Mouse (Mus musculus) embryo, embryonic 11.5 days (tissue): ENCODE results near the gene Sephs2.

Experiments used
- DNase-seq: peaks from one replicate; pipeline ENCODE4 v3.0.0-alpha.2; 2012; ENCODE audit warnings: low read depth, low spot score

Sephs2 gene

GRCm38 (mm10) chr7:127273925-127274789 is at the start of gene Sephs2:
TSS of gene Sephs2 (minus strand) at chr7:127274055.
- peak; percentile 87 for DNase-seq

- no peak for DNase-seq
Observed at GRCm38 (mm10) chr7:127322085-127322484, 48.2 kb upstream of the Sephs2 start.

- DNase-seq = no peak
Observed at GRCm38 (mm10) chr7:127321106-127321505, 47.3 kb upstream of the Sephs2 start.

- no peak for DNase-seq
Observed at GRCm38 (mm10) chr7:127313912-127314311, 40.1 kb upstream of the Sephs2 start.

GRCm38 (mm10) chr7:127309951-127310350 is 36.1 kb upstream of the Sephs2 start:
- no peak for DNase-seq

GRCm38 (mm10) chr7:127308887-127309286 is 35.0 kb upstream of the Sephs2 start:
- peak; percentile 56 for DNase-seq

- DNase-seq = no peak
Observed at GRCm38 (mm10) chr7:127308431-127308830, 34.6 kb upstream of the Sephs2 start.

- no peak for DNase-seq
Observed at GRCm38 (mm10) chr7:127297586-127298193, 23.8 kb upstream of the Sephs2 start.

- DNase-seq = no peak
Observed at GRCm38 (mm10) chr7:127296786-127297555, 23.1 kb upstream of the Sephs2 start.

GRCm38 (mm10) chr7:127296098-127296497 is 22.2 kb upstream of the Sephs2 start, which contains the start of gene Itgal:
TSS of gene Itgal (plus strand) at chr7:127296260.
- DNase-seq = no peak

GRCm38 (mm10) chr7:127290142-127290541 is 16.3 kb upstream of the Sephs2 start:
- DNase-seq = no peak

GRCm38 (mm10) chr7:127289306-127289705 is 15.5 kb upstream of the Sephs2 start:
- DNase-seq = no peak

- DNase-seq = no peak
Observed at GRCm38 (mm10) chr7:127287940-127288339, 14.1 kb upstream of the Sephs2 start.

GRCm38 (mm10) chr7:127285154-127285553 is 11.3 kb upstream of the Sephs2 start:
- no peak for DNase-seq

- no peak for DNase-seq
Observed at GRCm38 (mm10) chr7:127282190-127282589, 8.3 kb upstream of the Sephs2 start.

- no peak for DNase-seq
Observed at GRCm38 (mm10) chr7:127281114-127281513, 7.3 kb upstream of the Sephs2 start.

GRCm38 (mm10) chr7:127280092-127280491 is 6.2 kb upstream of the Sephs2 start:
- DNase-seq = no peak

- DNase-seq = peak; percentile 19
Observed at GRCm38 (mm10) chr7:127278311-127278710, 4.5 kb upstream of the Sephs2 start.

- no peak for DNase-seq
Observed at GRCm38 (mm10) chr7:127276519-127276961, 2.7 kb upstream of the Sephs2 start.

- peak; percentile 19 for DNase-seq
Observed at GRCm38 (mm10) chr7:127273118-127273923, 534 bp downstream of the Sephs2 start.

- no peak for DNase-seq
Observed at GRCm38 (mm10) chr7:127272566-127272965, 1.3 kb downstream of the Sephs2 start.
